Mouse (Mus musculus) kidney, adult 18-20 months (tissue): ENCODE measurements around the gene Spata20.

Experiments
- DNase-seq: peaks from one replicate; pipeline ENCODE4 v3.0.0; 2021

The Spata20 gene

GRCm38 (mm10) chr11:94486001-94486400 is at the start of gene Spata20:
Spata20 (minus strand) TSS chr11:94486179.
- DNase-seq = peak; percentile 91

GRCm38 (mm10) chr11:94533171-94533570 is 47.2 kb upstream of the Spata20 start:
- no peak for DNase-seq

- no peak for DNase-seq
These were observed 42.9 kb upstream of the Spata20 start for GRCm38 (mm10) chr11:94528879-94529278.

GRCm38 (mm10) chr11:94526171-94526879 is 40.3 kb upstream of the Spata20 start:
- no peak for DNase-seq

GRCm38 (mm10) chr11:94521219-94521843 is 35.4 kb upstream of the Spata20 start, which contains the start of gene Mycbpap:
Mycbpap (minus strand) TSS chr11:94521742.
- peak; percentile 78 for DNase-seq

- DNase-seq = no peak
These were observed 27.5 kb upstream of the Spata20 start for GRCm38 (mm10) chr11:94513452-94513851.

- DNase-seq = peak; percentile 51
These were observed 23.0 kb upstream of the Spata20 start for GRCm38 (mm10) chr11:94508976-94509375.

- no peak for DNase-seq
These were observed 15.5 kb upstream of the Spata20 start for GRCm38 (mm10) chr11:94501482-94501881.

GRCm38 (mm10) chr11:94500362-94500761 is 14.4 kb upstream of the Spata20 start:
- DNase-seq = no peak

GRCm38 (mm10) chr11:94499661-94500152 is 13.7 kb upstream of the Spata20 start, which contains the start of gene Epn3:
Epn3 (minus strand) TSS chr11:94499974.
- DNase-seq = peak; percentile 66

GRCm38 (mm10) chr11:94499035-94499434 is 13.1 kb upstream of the Spata20 start:
- no peak for DNase-seq

GRCm38 (mm10) chr11:94498093-94498996 is 12.4 kb upstream of the Spata20 start:
- peak; percentile 71 for DNase-seq

GRCm38 (mm10) chr11:94495415-94495814 is 9.4 kb upstream of the Spata20 start:
- no peak for DNase-seq

- no peak for DNase-seq
These were observed 5.7 kb upstream of the Spata20 start for GRCm38 (mm10) chr11:94491749-94492099.

GRCm38 (mm10) chr11:94491035-94491748 is 5.2 kb upstream of the Spata20 start:
- peak; percentile 42 for DNase-seq

GRCm38 (mm10) chr11:94489745-94490144 is 3.8 kb upstream of the Spata20 start:
- DNase-seq = no peak

- DNase-seq = no peak
These were observed 3.0 kb upstream of the Spata20 start for GRCm38 (mm10) chr11:94488767-94489533.

GRCm38 (mm10) chr11:94485223-94485622 is 756 bp downstream of the Spata20 start:
- DNase-seq = no peak

- DNase-seq = no peak
These were observed 1.3 kb downstream of the Spata20 start for GRCm38 (mm10) chr11:94484636-94485035.

- no peak for DNase-seq
These were observed 2.1 kb downstream of the Spata20 start for GRCm38 (mm10) chr11:94483921-94484320.

GRCm38 (mm10) chr11:94483436-94483835 is 2.5 kb downstream of the Spata20 start:
- DNase-seq = peak; percentile 33

GRCm38 (mm10) chr11:94482738-94483137 is 3.2 kb downstream of the Spata20 start:
- no peak for DNase-seq
